Mouse (Mus musculus) olfactory bulb, adult 2 months (tissue): Measurements from ENCODE around the gene Banp.

Experiments
- CTCF ChIP-seq: fragments of 200-500 bp; IDR thresholded peaks from 2 replicates; pipeline ENCODE4 v1.5.1; 2012; ENCODE audit warnings: low read depth, mild to moderate bottlenecking, low read length, moderate library complexity; ENCODE audit not compliant: insufficient read depth
- POLR2A ChIP-seq: fragments of 200-500 bp; IDR thresholded peaks from 2 replicates; pipeline ENCODE4 v1.6.1; 2012; ENCODE audit warnings: mild to moderate bottlenecking, low read depth, low read length, moderate library complexity; ENCODE audit not compliant: insufficient read depth

GRCm38 (mm10) chr8:121964716-121965512, 15.4 kb downstream of the Banp start:
- no peak for TF ChIP-seq CTCF
- TF ChIP-seq POLR2A, result no peak
